Mouse (Mus musculus) erythroblast, embryonic 14.5 days (primary cell): ENCODE measurements around the gene Stk17b. TPM values are rescaled to one million over a fixed set of nuclear protein-coding genes. Genes with fewer than 3 reads are reported as not detected.
"Not testable (repeated sequence)": the region's sequence is repeated elsewhere in the genome, so short reads cannot be mapped to it uniquely, and the experiment has no call there.

Experiments used
- H3K27me3 ChIP-seq: 2 replicates; pipeline ENCODE4 v1.6.1; 2012; ENCODE audit warnings: inconsistent platforms; ENCODE audit not compliant: control insufficient read depth
- H3K36me3 ChIP-seq: 2 replicates; pipeline ENCODE4 v1.6.1; 2012; ENCODE audit warnings: mild to moderate bottlenecking, inconsistent platforms; ENCODE audit not compliant: control insufficient read depth
- H3K4me1 ChIP-seq: 2 replicates; pipeline ENCODE4 v1.6.1; 2012; ENCODE audit warnings: inconsistent platforms; ENCODE audit not compliant: control insufficient read depth
- H3K4me3 ChIP-seq: replicated peaks from 2 replicates; pipeline ENCODE3; 2012; ENCODE audit warnings: moderate library complexity, mild to moderate bottlenecking, inconsistent platforms
- H3K9me3 ChIP-seq: 2 replicates; pipeline ENCODE4 v1.6.1; 2012; ENCODE audit warnings: low read length, inconsistent platforms, mixed read lengths; ENCODE audit not compliant: control insufficient read depth
- GATA1 ChIP-seq: IDR thresholded peaks from 2 replicates; pipeline ENCODE4 v1.6.1; 2012; ENCODE audit warnings: low read length, inconsistent platforms, mixed read lengths
- TAL1 ChIP-seq: IDR thresholded peaks from 3 replicates; pipeline ENCODE4 v1.6.1; 2012; ENCODE audit warnings: low read length, inconsistent platforms, mixed read lengths
- polyA plus RNA-seq: library from polyadenylated mRNA; stranded (reverse); fragments of >175 nt; gene quantifications from 2 replicates; pipeline ENCODE4 v1.2.3, GENCODE M21; 2012

Gene Stk17b
- polyA plus RNA-seq, 1 experiment = 0.52 TPM

GRCm38 (mm10) chr1:53773994-53774393, 11.0 kb downstream of the Stk17b start:
- H3K9me3 ChIP-seq = no peaks in the 10 kb centered on the region
- no peak overlapping the region for H3K4me3 ChIP-seq
- H3K4me1 ChIP-seq = peaks cover 2% of the 10 kb centered on the region; the same call in 1 of the 2 replicates
- no peaks in the 10 kb centered on the region for H3K27me3 ChIP-seq
- H3K36me3 ChIP-seq = peaks cover 33% of the 10 kb centered on the region
- TF ChIP-seq TAL1 (no peak), GATA1 (no peak)

DNA sequence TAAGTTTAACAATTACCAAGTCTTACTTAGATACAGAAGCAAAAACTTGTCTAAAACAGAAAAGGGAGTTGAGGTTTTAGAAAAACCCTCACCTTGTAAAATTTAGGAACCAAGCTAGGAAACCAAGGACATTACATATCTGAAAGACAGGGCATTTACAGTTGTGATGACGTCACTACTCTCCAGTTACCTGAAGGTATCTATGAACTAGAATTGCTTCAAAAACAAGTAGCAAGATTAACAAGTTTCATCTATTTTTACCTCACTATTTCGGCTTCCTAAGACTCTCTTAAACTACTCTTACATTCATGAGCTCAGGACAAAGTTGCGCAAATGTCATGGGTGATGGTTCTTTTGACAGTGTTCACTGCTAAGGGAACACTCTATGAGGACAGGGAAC, 12.1 kb downstream of the Stk17b start:
- Histone ChIP-seq H3K4me3 (no peak overlapping the region), H3K4me1 (peaks cover 2% of the 10 kb centered on the region; the same call in 1 of the 2 replicates), H3K9me3 (no peaks in the 10 kb centered on the region), H3K36me3 (peaks cover 35% of the 10 kb centered on the region), H3K27me3 (no peaks in the 10 kb centered on the region)
- no peak for TF ChIP-seq TAL1
- no peak for TF ChIP-seq GATA1

- peaks cover 35% of the 10 kb centered on the region for H3K36me3 ChIP-seq
- no peaks in the 10 kb centered on the region for H3K27me3 ChIP-seq
- H3K9me3 ChIP-seq = no peaks in the 10 kb centered on the region
- TF ChIP-seq TAL1 (no peak), GATA1 (no peak)
- H3K4me3 ChIP-seq = no peak overlapping the region
- peaks cover 2% of the 10 kb centered on the region; the same call in 1 of the 2 replicates for H3K4me1 ChIP-seq
Observed at GRCm38 (mm10) chr1:53771476-53771875, 13.5 kb downstream of the Stk17b start.

DNA sequence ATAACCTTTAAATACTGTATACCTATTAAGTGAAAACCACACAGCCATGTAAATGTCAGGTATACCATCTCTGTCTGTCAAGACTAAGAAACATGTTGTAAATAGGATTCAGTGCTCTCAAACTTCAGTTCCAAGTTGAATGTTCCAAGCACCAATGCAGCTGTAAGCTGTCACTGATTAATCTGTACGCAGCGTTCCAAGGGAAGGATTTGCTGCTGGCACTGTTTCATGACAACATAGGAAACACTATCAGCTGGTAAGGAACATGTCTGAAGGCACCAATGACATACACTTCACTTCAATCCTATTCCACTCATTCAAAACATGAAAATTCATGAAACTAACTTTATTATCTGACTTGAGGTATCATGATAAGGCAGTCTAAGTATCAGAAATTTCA, 18.9 kb downstream of the Stk17b start:
- no peaks in the 10 kb centered on the region for H3K9me3 ChIP-seq
- H3K36me3 ChIP-seq = peaks cover 68% of the 10 kb centered on the region
- no peak overlapping the region for H3K4me3 ChIP-seq
- H3K27me3 ChIP-seq = no peaks in the 10 kb centered on the region
- H3K4me1 ChIP-seq = no peaks in the 10 kb centered on the region
- TF ChIP-seq GATA1 (no peak), TAL1 (no peak)

- Histone ChIP-seq H3K9me3 (no peaks in the 10 kb centered on the region), H3K4me1 (no peaks in the 10 kb centered on the region), H3K4me3 (no peak overlapping the region), H3K36me3 (peaks cover 45% of the 10 kb centered on the region), H3K27me3 (no peaks in the 10 kb centered on the region)
- no peak for TF ChIP-seq GATA1
- TF ChIP-seq TAL1 = no peak
Observed at GRCm38 (mm10) chr1:53757316-53757715, 27.7 kb downstream of the Stk17b start.

DNA sequence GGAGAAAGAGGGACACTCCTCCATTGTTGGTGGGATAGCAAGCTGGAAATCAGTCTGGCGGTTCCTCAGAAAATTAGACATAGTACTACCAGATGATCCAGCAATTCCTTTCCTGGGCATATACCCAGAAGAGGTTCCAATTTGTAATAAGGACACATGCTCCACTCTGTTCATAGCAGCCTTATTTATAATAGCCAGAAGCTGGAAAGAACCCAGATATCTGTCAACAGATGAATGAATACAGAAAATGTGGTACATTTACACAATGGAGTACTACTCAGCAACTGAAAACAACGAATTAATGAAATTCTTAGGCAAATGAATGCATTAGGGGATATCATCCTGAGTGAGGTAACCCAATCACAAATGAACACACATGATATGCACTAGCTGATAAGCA, 31.5 kb downstream of the Stk17b start:
- peaks cover 23% of the 10 kb centered on the region for H3K36me3 ChIP-seq
- H3K27me3 ChIP-seq, H3K4me3 ChIP-seq, H3K4me1 ChIP-seq, H3K9me3 ChIP-seq: not testable (repeated sequence)

DNA sequence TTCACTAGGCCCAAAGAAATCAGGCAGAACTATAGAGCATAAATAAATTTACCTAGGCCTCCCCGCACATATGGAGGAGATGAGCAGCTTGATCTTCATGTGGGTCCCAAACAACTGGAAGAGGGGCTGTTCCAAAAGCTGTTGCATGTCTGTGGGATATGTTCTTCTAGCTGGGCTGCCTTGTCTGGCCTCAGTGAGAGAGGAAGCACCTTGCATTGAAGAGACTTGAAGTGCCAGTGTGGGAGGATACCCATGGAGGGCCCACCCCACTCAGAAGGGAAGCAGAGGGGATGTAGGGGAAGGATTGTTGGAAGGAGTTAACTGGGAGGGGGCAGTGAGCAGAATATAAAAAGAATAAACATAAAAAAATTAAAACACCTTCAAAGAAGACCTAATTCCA, 33.9 kb downstream of the Stk17b start:
- TF ChIP-seq TAL1 (no peak), GATA1 (no peak)
- H3K9me3 ChIP-seq = no peaks in the 10 kb centered on the region
- no peaks in the 10 kb centered on the region for H3K4me1 ChIP-seq
- H3K27me3 ChIP-seq = no peaks in the 10 kb centered on the region
- peaks cover 3% of the 10 kb centered on the region; the same call in 1 of the 2 replicates for H3K36me3 ChIP-seq
- H3K4me3 ChIP-seq = no peak overlapping the region

DNA sequence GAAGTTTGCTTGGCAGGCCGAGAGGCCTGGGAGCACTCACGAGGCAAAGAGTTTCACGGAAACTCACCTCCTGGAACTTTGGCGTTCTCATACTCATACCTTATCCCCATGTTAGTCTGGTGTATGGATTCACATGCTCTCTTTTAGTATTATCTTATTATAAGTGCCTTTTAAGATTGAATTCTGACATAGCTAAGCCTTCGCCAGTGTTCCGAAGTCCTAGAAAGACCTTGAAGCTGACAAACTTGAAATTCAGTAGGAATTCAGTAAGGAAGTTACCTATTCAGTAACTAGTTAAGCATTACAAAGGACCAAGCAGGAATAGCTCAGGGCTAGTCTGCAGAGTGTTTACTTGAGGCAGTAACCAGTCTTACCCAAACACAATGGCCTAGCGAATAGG, 34.3 kb downstream of the Stk17b start:
- not testable (repeated sequence) for H3K27me3 ChIP-seq, H3K4me3 ChIP-seq, H3K9me3 ChIP-seq, H3K4me1 ChIP-seq, H3K36me3 ChIP-seq

DNA sequence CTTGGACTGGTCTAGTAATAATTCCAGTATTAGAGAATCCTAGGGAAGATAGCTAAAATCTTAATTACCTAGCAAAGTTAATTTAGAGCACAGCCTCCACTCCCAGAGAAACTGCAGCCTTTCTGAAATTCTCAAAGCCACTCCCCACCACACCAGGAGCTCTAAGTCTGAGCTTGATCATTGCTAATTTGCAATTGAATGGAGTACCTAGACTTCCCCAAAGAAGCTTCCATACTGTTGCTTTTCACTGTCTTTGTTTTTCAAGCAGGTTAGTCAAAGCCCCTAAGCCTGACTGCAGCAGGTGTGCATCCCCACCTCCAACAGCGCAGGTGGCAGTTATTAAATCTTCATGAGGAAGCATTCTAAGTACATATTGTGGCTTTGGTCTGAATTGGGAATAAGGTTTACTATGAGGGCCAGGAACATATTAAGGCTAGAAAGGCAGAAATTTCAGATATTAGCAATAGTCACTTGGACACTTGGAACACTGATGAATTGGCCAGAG, 35.1 kb downstream of the Stk17b start:
- H3K4me3 ChIP-seq, H3K27me3 ChIP-seq, H3K36me3 ChIP-seq, H3K4me1 ChIP-seq, H3K9me3 ChIP-seq: not testable (repeated sequence)

GRCm38 (mm10) chr1:53748571-53748970, 36.5 kb downstream of the Stk17b start:
- Histone ChIP-seq H3K4me3 (no peak overlapping the region), H3K36me3 (no peaks in the 10 kb centered on the region), H3K27me3 (no peaks in the 10 kb centered on the region), H3K4me1 (no peaks in the 10 kb centered on the region), H3K9me3 (no peaks in the 10 kb centered on the region)
- TF ChIP-seq GATA1 = no peak
- TF ChIP-seq TAL1 = no peak
